In genomic region chr1:61298064-61298463, GRCm38 (mm10) we compare ENCODE assay signal across 8 mouse cellular contexts.
A peak's percentile ranks its signal among the peaks of the same experiment; 100 is the strongest.
DNase-seq lines count a peak whose midpoint lies in the region; ATAC-seq and TF ChIP-seq lines count a peak whose summit lies in the region.

No protein-coding gene starts in this region.

- no peaks in the 10 kb centered on the region for H3K9me3 ChIP-seq in liver, postnatal 0 days (ENCODE audit: low read length)
- H3K9me3 ChIP-seq in liver, embryonic 12.5 days (replicated peaks): no peaks in the 10 kb centered on the region
- H3K9me3 ChIP-seq in kidney, embryonic 14.5 days (ENCODE audit: control insufficient read depth, low read length): no peaks in the 10 kb centered on the region
- H3K9me3 ChIP-seq in stomach, embryonic 14.5 days (ENCODE audit: control insufficient read depth, low read depth, low read length): no peaks in the 10 kb centered on the region

- no peak overlapping the region for H3K9ac ChIP-seq in liver, postnatal 0 days (replicated peaks)
- H3K9ac ChIP-seq in liver, embryonic 12.5 days: no peak overlapping the region
- no peak overlapping the region for H3K9ac ChIP-seq in kidney, embryonic 14.5 days (ENCODE audit: low read depth, low read length)
- H3K9ac ChIP-seq in stomach, embryonic 14.5 days (replicated peaks; ENCODE audit: low read depth, low read length): no peak overlapping the region

- 49% methylated on average over 3 of the region's 3 CpGs for WGBS in liver, postnatal 0 days (ENCODE audit: insufficient replicate concordance)
- WGBS in liver, embryonic 12.5 days (ENCODE audit: insufficient replicate concordance): 36% methylated on average over 3 of the region's 3 CpGs
- whole genome bisulfite sequencing in kidney, embryonic 14.5 days: 33% methylated on average over 3 of the region's 3 CpGs
- WGBS in stomach, embryonic 14.5 days: 15% methylated on average over 3 of the region's 3 CpGs

- H3K27ac ChIP-seq in liver, postnatal 0 days (ENCODE audit: low read depth): no peak overlapping the region
- no peak overlapping the region for H3K27ac ChIP-seq in liver, embryonic 12.5 days
- H3K27ac ChIP-seq in kidney, embryonic 14.5 days (ENCODE audit: low read depth, low read length): no peak overlapping the region; the same call in 1 of the 2 replicates
- H3K27ac ChIP-seq in stomach, embryonic 14.5 days (ENCODE audit: low read length): no peak overlapping the region

- no peaks in the 10 kb centered on the region for H3K27me3 ChIP-seq in liver, postnatal 0 days (ENCODE audit: insufficient read depth, low read length)
- H3K27me3 ChIP-seq in liver, embryonic 12.5 days (replicated peaks): no peaks in the 10 kb centered on the region
- H3K27me3 ChIP-seq in kidney, embryonic 14.5 days (ENCODE audit: control insufficient read depth, insufficient read depth, low read length): no peaks in the 10 kb centered on the region
- H3K27me3 ChIP-seq in stomach, embryonic 14.5 days (ENCODE audit: control insufficient read depth, insufficient read depth, low read length): no peaks in the 10 kb centered on the region

- peak; percentile 59 for TF ChIP-seq CTCF in liver, postnatal 0 days (IDR thresholded peaks at IDR 0.05; ENCODE audit: low read depth)

- H3K4me1 ChIP-seq in liver, postnatal 0 days (ENCODE audit: insufficient read depth): no peaks in the 10 kb centered on the region
- H3K4me1 ChIP-seq in liver, embryonic 12.5 days: no peaks in the 10 kb centered on the region
- 0 out of 2 replicates have a peak, but pooled peaks cover 5% of the 10 kb centered on the region for H3K4me1 ChIP-seq in kidney, embryonic 14.5 days (ENCODE audit: control insufficient read depth, insufficient read depth, low read length)
- H3K4me1 ChIP-seq in stomach, embryonic 14.5 days (ENCODE audit: control insufficient read depth, insufficient read depth, low read length): peaks cover 10% of the 10 kb centered on the region; the same call in 1 of the 2 replicates

- DNase-seq in liver, postnatal 0 days: no peak
- peak; percentile 13 for DNase-seq in c-Kit-positive CD71-negative TER-119-negative erythroid progenitor cells, embryonic 14.5 days (ENCODE audit: low read depth)
- peak; percentile 90 for DNase-seq in heart, adult 8-10 months (ENCODE audit: low spot score)
- DNase-seq in lung, postnatal 10 days: peak; percentile 77

- no peak overlapping the region for H3K4me3 ChIP-seq in liver, postnatal 0 days (ENCODE audit: low read depth, low read length)
- no peak overlapping the region for H3K4me3 ChIP-seq in liver, embryonic 12.5 days
- H3K4me3 ChIP-seq in kidney, embryonic 14.5 days (ENCODE audit: low read length): no peak overlapping the region
- H3K4me3 ChIP-seq in stomach, embryonic 14.5 days (ENCODE audit: low read depth, low read length): no peak overlapping the region

- H3K36me3 ChIP-seq in liver, postnatal 0 days (replicated peaks; ENCODE audit: insufficient read depth, low read length): no peaks in the 10 kb centered on the region
- no peaks in the 10 kb centered on the region for H3K36me3 ChIP-seq in liver, embryonic 12.5 days
- H3K36me3 ChIP-seq in kidney, embryonic 14.5 days (ENCODE audit: control insufficient read depth, insufficient read depth, low read length): no peaks in the 10 kb centered on the region
- no peaks in the 10 kb centered on the region for H3K36me3 ChIP-seq in stomach, embryonic 14.5 days (ENCODE audit: control insufficient read depth, insufficient read depth, low read length)

- H3K4me2 ChIP-seq in liver, postnatal 0 days (ENCODE audit: low read depth, low read length): no peak overlapping the region
- no peak overlapping the region for H3K4me2 ChIP-seq in liver, embryonic 12.5 days
- no peak overlapping the region for H3K4me2 ChIP-seq in kidney, embryonic 14.5 days (replicated peaks; ENCODE audit: low read depth, low read length)
- H3K4me2 ChIP-seq in stomach, embryonic 14.5 days (replicated peaks; ENCODE audit: low read depth, low read length): no peak overlapping the region

- no peak for TF ChIP-seq EP300 in liver, postnatal 0 days (IDR thresholded peaks at IDR 0.05; ENCODE audit: low read depth)

- no peak for ATAC-seq in liver, postnatal 0 days
- no peak for ATAC-seq in liver, embryonic 12.5 days
- 0 out of 2 replicates have a peak, but pooled peaks have one; percentile 24 for ATAC-seq in kidney, embryonic 14.5 days (ENCODE audit: low FRiP score, low TSS enrichment)
- peak; percentile 63; the same call in 1 of the 2 replicates for ATAC-seq in stomach, embryonic 14.5 days (ENCODE audit: insufficient number of reproducible peaks, insufficient read depth, low FRiP score, low read depth)
- no peak for ATAC-seq in erythroblast, adult 5-6 weeks (replicated peaks; ENCODE audit: low FRiP score, poor library complexity, severe bottlenecking)

Comparison
In these comparisons a context has a peak if more than half of its experiments do, and no peak if none do; other contexts are left out.
1. ATAC-seq: peak in kidney, embryonic 14.5 days (single experiment) and stomach, embryonic 14.5 days (single experiment); none in liver, postnatal 0 days (single experiment), liver, embryonic 12.5 days (single experiment) and erythroblast, adult 5-6 weeks (single experiment).